In the genomic region with DNA sequence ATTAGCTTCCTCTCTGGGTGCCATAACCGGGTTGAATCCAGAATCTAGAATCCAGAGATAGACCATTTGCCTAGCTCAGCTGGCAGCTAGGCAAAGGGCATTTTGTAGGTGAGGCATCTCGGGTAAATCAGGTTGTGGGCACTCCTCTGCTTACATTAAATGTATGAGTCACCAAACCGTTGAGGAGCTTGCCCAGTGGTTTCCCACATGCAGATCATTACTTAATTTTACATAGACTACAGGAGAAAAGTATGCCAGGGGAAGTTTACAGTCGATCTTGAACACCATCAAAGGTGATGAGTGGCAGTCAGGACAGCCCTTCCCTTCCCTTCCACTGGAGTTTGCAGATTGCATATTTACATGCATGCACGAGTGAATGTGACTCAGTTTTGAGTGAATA, we compare ENCODE assay signal across 18 mouse cellular contexts.
DNase-seq lines count a peak whose midpoint lies in the region; ATAC-seq lines count a peak whose summit lies in the region.
"Had no signal": no experiment of that assay in that cellular context is flagged by ENCODE, and none has a peak within 500 bp of the region (broad histone marks: within the 10 kb centered on the region; RNA-seq: fewer than 3 reads in every experiment).

No protein-coding gene starts in this region.

- H3K4me2 ChIP-seq in forebrain, embryonic 15.5 days (replicated peaks): no peak overlapping the region
- H3K4me2 ChIP-seq: embryonic facial prominence, embryonic 12.5 days; forebrain, embryonic 13.5 days had no signal

- no peak for ATAC-seq in forebrain, embryonic 15.5 days (replicated peaks)
- ATAC-seq: activated CD4-positive, CD25-positive, alpha-beta regulatory T cell, adult 4 months; CD4-positive, CD25-positive, alpha-beta regulatory T cell, adult 4 months; forebrain, embryonic 13.5 days; forebrain, embryonic 16.5 days; Patski had no signal

- peak; percentile 41 for DNase-seq in heart, adult 11 months
- no peak for DNase-seq in heart, adult 18-20 months
- DNase-seq in 416B (ENCODE audit: low read depth) (peak; percentile 38), NIH3T3 (ENCODE audit: low read depth) (peak; percentile 63)
- no peak for DNase-seq in ovary, adult 18-20 months (ENCODE audit: low spot score)
- DNase-seq: adrenal gland, adult 8-10 months; adrenal gland, postnatal 14 days; adrenal gland, postnatal 36 days; cerebellum, adult 11-12 months; cerebellum, adult 9-10 months had no signal

- no peak overlapping the region for H3K27ac ChIP-seq in forebrain, embryonic 15.5 days (replicated peaks)
- H3K27ac ChIP-seq: embryonic facial prominence, embryonic 10.5 days; embryonic facial prominence, embryonic 12.5 days; forebrain, embryonic 13.5 days had no signal

- H3K4me1 ChIP-seq in forebrain, embryonic 15.5 days: peaks cover 28% of the 10 kb centered on the region
- H3K4me1 ChIP-seq: embryonic facial prominence, embryonic 12.5 days had no signal

- H3K9me3 ChIP-seq in forebrain, embryonic 15.5 days: no peaks in the 10 kb centered on the region
- H3K9me3 ChIP-seq: embryonic facial prominence, embryonic 10.5 days; embryonic facial prominence, embryonic 12.5 days; forebrain, embryonic 13.5 days had no signal

- WGBS in forebrain, embryonic 15.5 days: 83% methylated on average over 5 of the region's 5 CpGs

- no peak overlapping the region for H3K4me3 ChIP-seq in forebrain, embryonic 15.5 days
- H3K4me3 ChIP-seq: embryonic facial prominence, embryonic 10.5 days; embryonic facial prominence, embryonic 12.5 days; forebrain, embryonic 13.5 days had no signal

- no peak overlapping the region for H3K9ac ChIP-seq in forebrain, embryonic 15.5 days (replicated peaks)
- H3K9ac ChIP-seq: embryonic facial prominence, embryonic 12.5 days; forebrain, embryonic 13.5 days had no signal

- no peaks in the 10 kb centered on the region for H3K36me3 ChIP-seq in forebrain, embryonic 15.5 days
- H3K36me3 ChIP-seq: embryonic facial prominence, embryonic 10.5 days; embryonic facial prominence, embryonic 12.5 days had no signal

- no peaks in the 10 kb centered on the region for H3K27me3 ChIP-seq in forebrain, embryonic 15.5 days
- H3K27me3 ChIP-seq: embryonic facial prominence, embryonic 12.5 days; forebrain, embryonic 13.5 days; Patski had no signal

Comparison
In these comparisons a context has a peak if more than half of its experiments do, and no peak if none do; other contexts are left out.
1. DNase-seq: peak in heart, adult 11 months (single experiment), 416B (single experiment) and NIH3T3 (single experiment); none in heart, adult 18-20 months (0 of 2) and ovary, adult 18-20 months (single experiment).